Mouse (Mus musculus) limb, embryonic 13.5 days (tissue): Measurements from ENCODE around the gene Patj. TPM values are rescaled to one million over a fixed set of nuclear protein-coding genes. Genes with fewer than 3 reads are reported as not detected.
A peak's percentile ranks its signal among the peaks of the same experiment; 100 is the strongest.

Experiments used
- ATAC-seq: fragments of 200-750 bp; cut with Nextera tagmentation; 2 replicates; pipeline ENCODE4 v1.8.0; 2017; ENCODE audit warnings: low read depth, moderate number of reproducible peaks, moderate TSS enrichment; ENCODE audit not compliant: low FRiP score
- H3K27ac ChIP-seq: fragments of 300-500 bp; sonication (generic); 2 replicates; pipeline ENCODE4 v1.5.1; 2015; ENCODE audit warnings: inconsistent platforms, mild to moderate bottlenecking, moderate library complexity
- H3K27me3 ChIP-seq: fragments of 300-500 bp; sonication (generic); 2 replicates; pipeline ENCODE4 v1.6.1; 2015; ENCODE audit warnings: mild to moderate bottlenecking, inconsistent platforms
- H3K36me3 ChIP-seq: fragments of 300-500 bp; sonication (generic); 2 replicates; pipeline ENCODE4 v1.6.1; 2015; ENCODE audit warnings: inconsistent platforms, mild to moderate bottlenecking, moderate library complexity
- H3K4me1 ChIP-seq: fragments of 300-500 bp; sonication (generic); 2 replicates; pipeline ENCODE4 v1.6.1; 2015; ENCODE audit warnings: inconsistent platforms
- H3K4me2 ChIP-seq: fragments of 300-500 bp; sonication (generic); replicated peaks from 2 replicates; pipeline ENCODE4 v1.6.1; 2015; ENCODE audit warnings: inconsistent platforms, mild to moderate bottlenecking, moderate library complexity
- H3K4me3 ChIP-seq: fragments of 300-500 bp; sonication (generic); 2 replicates; pipeline ENCODE4 v1.5.1; 2015; ENCODE audit warnings: moderate library complexity, mild to moderate bottlenecking, inconsistent platforms
- H3K9ac ChIP-seq: fragments of 300-500 bp; sonication (generic); 2 replicates; pipeline ENCODE4 v1.6.1; 2015; ENCODE audit warnings: mild to moderate bottlenecking, inconsistent platforms
- H3K9me3 ChIP-seq: fragments of 300-500 bp; sonication (generic); 2 replicates; pipeline ENCODE4 v1.6.1; 2016; ENCODE audit warnings: inconsistent platforms
- WGBS: fragments of 180-500 bp; shearing (Covaris S2); methylation state at CpG from one replicate; pipeline ENCODE4 v1.1.7; 2015; 5-methylcytosine and 5-hydroxymethylcytosine counted together
- polyA plus RNA-seq: library from polyadenylated mRNA; unstranded; fragments of >200 nt; fragmentation: Nextera tagmentation; extraction: Ambion mirVana; gene quantifications from 2 replicates; pipeline ENCODE4 v1.2.1, GENCODE M21; 2015

The Patj gene
- polyA plus RNA-seq, 1 experiment from 2014 or later: 19.0 TPM

GRCm38 (mm10) chr4:98535446-98535845, 139.9 kb downstream of the Patj start:
- Histone ChIP-seq H3K27me3 (no peaks in the 10 kb centered on the region), H3K27ac (no peak overlapping the region), H3K9me3 (no peaks in the 10 kb centered on the region), H3K4me2 (no peak overlapping the region), H3K9ac (no peak overlapping the region), H3K4me1 (no peaks in the 10 kb centered on the region), H3K36me3 (peaks cover 15% of the 10 kb centered on the region), H3K4me3 (no peak overlapping the region)
- ATAC-seq: no peak
- 80% methylated on average over 3 of the region's 3 CpGs for WGBS

GRCm38 (mm10) chr4:98541591-98541990, 146.0 kb downstream of the Patj start:
- no peak overlapping the region for H3K27ac ChIP-seq
- peaks cover 11% of the 10 kb centered on the region for H3K36me3 ChIP-seq
- no peaks in the 10 kb centered on the region for H3K9me3 ChIP-seq
- no peak overlapping the region for H3K4me3 ChIP-seq
- no peak overlapping the region for H3K9ac ChIP-seq
- 72% methylated on average over 2 of the region's 2 CpGs for WGBS
- ATAC-seq: no peak
- no peak overlapping the region for H3K4me2 ChIP-seq
- H3K4me1 ChIP-seq: peaks cover 3% of the 10 kb centered on the region
- no peaks in the 10 kb centered on the region for H3K27me3 ChIP-seq

GRCm38 (mm10) chr4:98543001-98543400, 147.4 kb downstream of the Patj start:
- 79% methylated on average over 3 of the region's 3 CpGs for WGBS
- Histone ChIP-seq H3K27ac (no peak overlapping the region), H3K27me3 (no peaks in the 10 kb centered on the region), H3K9ac (no peak overlapping the region), H3K36me3 (peaks cover 11% of the 10 kb centered on the region), H3K4me3 (no peak overlapping the region), H3K9me3 (no peaks in the 10 kb centered on the region), H3K4me2 (no peak overlapping the region), H3K4me1 (peaks cover 12% of the 10 kb centered on the region)
- no peak for ATAC-seq

- 24% methylated on average over 1 of the region's 1 CpGs for WGBS
- no peak; the same call in 1 of the 2 replicates for ATAC-seq
- peaks cover 6% of the 10 kb centered on the region; the same call in 1 of the 2 replicates for H3K36me3 ChIP-seq
- H3K4me2 ChIP-seq: no peak overlapping the region
- H3K4me1 ChIP-seq: peaks cover 12% of the 10 kb centered on the region
- no peaks in the 10 kb centered on the region for H3K9me3 ChIP-seq
- no peak overlapping the region for H3K9ac ChIP-seq
- no peak overlapping the region for H3K27ac ChIP-seq
- no peaks in the 10 kb centered on the region for H3K27me3 ChIP-seq
- no peak overlapping the region for H3K4me3 ChIP-seq
Observed at GRCm38 (mm10) chr4:98545376-98545775, 149.8 kb downstream of the Patj start.

GRCm38 (mm10) chr4:98546456-98547176, 151.0 kb downstream of the Patj start:
- Histone ChIP-seq H3K27ac (no peak overlapping the region), H3K4me2 (no peak overlapping the region), H3K4me3 (no peak overlapping the region), H3K27me3 (no peaks in the 10 kb centered on the region), H3K9me3 (no peaks in the 10 kb centered on the region), H3K36me3 (peaks cover 5% of the 10 kb centered on the region; the same call in 1 of the 2 replicates), H3K9ac (no peak overlapping the region), H3K4me1 (peaks cover 12% of the 10 kb centered on the region)
- no peak for ATAC-seq
- 62% methylated on average over 12 of the region's 12 CpGs for WGBS

GRCm38 (mm10) chr4:98549491-98549890, 153.9 kb downstream of the Patj start:
- H3K27me3 ChIP-seq: no peaks in the 10 kb centered on the region
- no peak for ATAC-seq
- no peak overlapping the region for H3K27ac ChIP-seq
- peaks cover 24% of the 10 kb centered on the region for H3K4me1 ChIP-seq
- no peak overlapping the region for H3K4me2 ChIP-seq
- no peak overlapping the region for H3K4me3 ChIP-seq
- no peaks in the 10 kb centered on the region for H3K36me3 ChIP-seq
- H3K9ac ChIP-seq: no peak overlapping the region
- WGBS: 82% methylated on average over 7 of the region's 7 CpGs
- H3K9me3 ChIP-seq: no peaks in the 10 kb centered on the region

- ATAC-seq: no peak
- Histone ChIP-seq H3K9me3 (no peaks in the 10 kb centered on the region), H3K9ac (no peak overlapping the region), H3K27ac (no peak overlapping the region), H3K27me3 (no peaks in the 10 kb centered on the region), H3K4me3 (no peak overlapping the region), H3K36me3 (no peaks in the 10 kb centered on the region), H3K4me2 (no peak overlapping the region), H3K4me1 (peaks cover 24% of the 10 kb centered on the region)
- WGBS: 84% methylated on average over 5 of the region's 5 CpGs
Observed at GRCm38 (mm10) chr4:98550116-98550515, 154.5 kb downstream of the Patj start.

GRCm38 (mm10) chr4:98555666-98556065, 160.1 kb downstream of the Patj start:
- Histone ChIP-seq H3K9me3 (no peaks in the 10 kb centered on the region), H3K9ac (no peak overlapping the region), H3K4me2 (no peak overlapping the region), H3K27me3 (no peaks in the 10 kb centered on the region), H3K36me3 (no peaks in the 10 kb centered on the region), H3K4me1 (peaks cover 17% of the 10 kb centered on the region), H3K4me3 (no peak overlapping the region), H3K27ac (no peak overlapping the region)
- no peak for ATAC-seq
- 85% methylated on average over 2 of the region's 2 CpGs for WGBS

- no peaks in the 10 kb centered on the region for H3K27me3 ChIP-seq
- WGBS: 91% methylated on average over 6 of the region's 6 CpGs
- no peak overlapping the region for H3K4me3 ChIP-seq
- no peak overlapping the region for H3K27ac ChIP-seq
- H3K9ac ChIP-seq: no peak overlapping the region
- H3K36me3 ChIP-seq: no peaks in the 10 kb centered on the region
- no peak overlapping the region for H3K4me2 ChIP-seq
- no peak for ATAC-seq
- H3K4me1 ChIP-seq: peaks cover 20% of the 10 kb centered on the region
- no peaks in the 10 kb centered on the region for H3K9me3 ChIP-seq
Observed at GRCm38 (mm10) chr4:98556449-98556848, 160.9 kb downstream of the Patj start.

GRCm38 (mm10) chr4:98557192-98557591, 161.6 kb downstream of the Patj start:
- Histone ChIP-seq H3K9me3 (no peaks in the 10 kb centered on the region), H3K27me3 (no peaks in the 10 kb centered on the region), H3K27ac (no peak overlapping the region), H3K9ac (no peak overlapping the region), H3K4me2 (no peak overlapping the region), H3K4me1 (peaks cover 16% of the 10 kb centered on the region), H3K4me3 (no peak overlapping the region), H3K36me3 (no peaks in the 10 kb centered on the region)
- ATAC-seq: no peak
- 93% methylated on average over 13 of the region's 13 CpGs for WGBS

GRCm38 (mm10) chr4:98560196-98560830, 164.7 kb downstream of the Patj start:
- H3K36me3 ChIP-seq: no peaks in the 10 kb centered on the region
- H3K4me2 ChIP-seq: no peak overlapping the region
- no peaks in the 10 kb centered on the region for H3K9me3 ChIP-seq
- H3K27me3 ChIP-seq: no peaks in the 10 kb centered on the region
- 39% methylated on average over 9 of the region's 9 CpGs for WGBS
- peak; percentile 69 for ATAC-seq
- H3K27ac ChIP-seq: peak overlapping the region; percentile 40; the same call in 1 of the 2 replicates
- no peak overlapping the region for H3K9ac ChIP-seq
- peaks cover 31% of the 10 kb centered on the region for H3K4me1 ChIP-seq
- no peak overlapping the region for H3K4me3 ChIP-seq

GRCm38 (mm10) chr4:98563082-98563481, 167.5 kb downstream of the Patj start:
- Histone ChIP-seq H3K27ac (peak overlapping the region; percentile 73; the same call in 1 of the 2 replicates), H3K9me3 (no peaks in the 10 kb centered on the region), H3K4me1 (peaks cover 31% of the 10 kb centered on the region), H3K27me3 (no peaks in the 10 kb centered on the region), H3K9ac (no peak overlapping the region), H3K36me3 (no peaks in the 10 kb centered on the region), H3K4me2 (no peak overlapping the region), H3K4me3 (no peak overlapping the region)
- ATAC-seq: no peak
- 73% methylated on average over 5 of the region's 5 CpGs for WGBS
